Mouse (Mus musculus) liver, embryonic 11.5 days (tissue): ENCODE measurements around the gene Snx13. TPM values are rescaled to one million over a fixed set of nuclear protein-coding genes. Genes with fewer than 3 reads are reported as not detected.

Experiments
- ATAC-seq: fragments of 200-750 bp; cut with Nextera tagmentation; replicated peaks from 2 replicates; pipeline ENCODE4 v1.8.0; 2017; ENCODE audit warnings: moderate number of reproducible peaks, mild to moderate bottlenecking, moderate TSS enrichment, moderate library complexity; ENCODE audit not compliant: low FRiP score
- DNase-seq: peaks from one replicate; pipeline ENCODE4 v3.0.0-alpha.2; 2017; ENCODE audit warnings: low spot score
- H3K27ac ChIP-seq: fragments of 300-500 bp; sonication (generic); 2 replicates; pipeline ENCODE4 v1.5.1; 2014; ENCODE audit warnings: mild to moderate bottlenecking, low read depth, low read length, control low read depth
- H3K27me3 ChIP-seq: fragments of 300-500 bp; sonication (generic); replicated peaks from 2 replicates; pipeline ENCODE4 v1.6.1; 2014; ENCODE audit warnings: low read length, mixed read lengths; ENCODE audit not compliant: control insufficient read depth, insufficient read depth
- H3K36me3 ChIP-seq: fragments of 300-500 bp; sonication (generic); 2 replicates; pipeline ENCODE4 v1.6.1; 2014; ENCODE audit warnings: mild to moderate bottlenecking, low read length, moderate library complexity, mixed read lengths; ENCODE audit not compliant: control insufficient read depth, insufficient read depth
- H3K4me1 ChIP-seq: fragments of 300-500 bp; sonication (generic); replicated peaks from 2 replicates; pipeline ENCODE4 v1.6.1; 2014; ENCODE audit warnings: low read length, mixed read lengths; ENCODE audit not compliant: control insufficient read depth, insufficient read depth
- H3K4me2 ChIP-seq: fragments of 300-500 bp; sonication (generic); 2 replicates; pipeline ENCODE4 v1.6.1; 2014; ENCODE audit warnings: mild to moderate bottlenecking, control low read depth, moderate library complexity
- H3K4me3 ChIP-seq: fragments of 300-500 bp; sonication (generic); 2 replicates; pipeline ENCODE4 v1.5.1; 2014; ENCODE audit warnings: low read depth, low read length, control low read depth
- H3K9ac ChIP-seq: fragments of 300-500 bp; sonication (generic); 2 replicates; pipeline ENCODE4 v1.6.1; 2014; ENCODE audit warnings: low read depth, low read length, control low read depth
- H3K9me3 ChIP-seq: fragments of 300-500 bp; sonication (generic); 2 replicates; pipeline ENCODE4 v1.6.1; 2016; ENCODE audit warnings: low read length, inconsistent platforms, mixed read lengths; ENCODE audit not compliant: control insufficient read depth
- WGBS: fragments of 180-500 bp; shearing (Covaris S2); extraction: QIAGEN DNeasy Blood & Tissue Kit; methylation state at CpG from one replicate; pipeline ENCODE4 v1.1.7; 2014; 5-methylcytosine and 5-hydroxymethylcytosine counted together
- polyA plus RNA-seq: library from polyadenylated mRNA; unstranded; fragments of >200 nt; fragmentation: Nextera tagmentation; extraction: Ambion mirVana; gene quantifications from 2 replicates; pipeline ENCODE4 v1.2.1, GENCODE M21; 2014

Snx13 gene
- polyA plus RNA-seq, 1 experiment from 2014 or later, result 13.9 TPM

DNA sequence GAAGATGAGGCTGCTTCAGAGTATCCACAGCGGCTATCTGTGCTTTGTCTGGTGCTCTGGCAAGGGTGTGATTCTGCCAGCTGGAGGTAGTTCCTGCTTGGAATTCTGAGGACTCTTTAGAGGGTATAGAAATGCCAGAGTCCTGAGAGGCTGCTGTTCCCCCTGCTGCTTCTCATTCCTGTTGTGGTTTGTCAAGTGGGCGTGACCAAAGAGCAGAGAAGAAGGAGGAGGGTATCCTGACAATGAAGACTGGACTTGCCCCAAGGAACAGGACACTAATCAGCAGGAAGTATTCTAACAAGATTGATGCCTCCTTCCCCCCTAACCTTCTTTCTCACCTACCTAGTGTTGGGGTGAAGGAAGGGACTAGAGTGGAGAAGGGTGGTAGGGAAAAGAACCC is 33.0 kb upstream of the Snx13 start:
- DNase-seq (no peak), ATAC-seq (no peak)
- H3K9me3 ChIP-seq, result no peaks in the 10 kb centered on the region
- H3K4me2 ChIP-seq, result no peak overlapping the region
- H3K27ac ChIP-seq, result no peak overlapping the region
- no peak overlapping the region for H3K4me3 ChIP-seq
- WGBS, result 40% methylated on average over 2 of the region's 2 CpGs
- no peaks in the 10 kb centered on the region for H3K4me1 ChIP-seq
- H3K27me3 ChIP-seq, result no peaks in the 10 kb centered on the region
- H3K9ac ChIP-seq, result no peak overlapping the region
- H3K36me3 ChIP-seq, result no peaks in the 10 kb centered on the region

GRCm38 (mm10) chr12:35016056-35016455 is 30.9 kb upstream of the Snx13 start:
- no peaks in the 10 kb centered on the region for H3K27me3 ChIP-seq
- H3K9me3 ChIP-seq, result no peaks in the 10 kb centered on the region
- no peak for DNase-seq
- H3K36me3 ChIP-seq, result no peaks in the 10 kb centered on the region
- H3K4me2 ChIP-seq, result no peak overlapping the region
- no peak overlapping the region for H3K9ac ChIP-seq
- WGBS, result 62% methylated on average over 3 of the region's 3 CpGs
- no peak overlapping the region for H3K4me3 ChIP-seq
- no peak for ATAC-seq
- H3K4me1 ChIP-seq, result no peaks in the 10 kb centered on the region
- no peak overlapping the region for H3K27ac ChIP-seq

- no peaks in the 10 kb centered on the region for H3K9me3 ChIP-seq
- H3K4me3 ChIP-seq, result no peak overlapping the region
- 82% methylated on average over 9 of the region's 9 CpGs for WGBS
- no peak for DNase-seq
- no peaks in the 10 kb centered on the region for H3K27me3 ChIP-seq
- no peak overlapping the region for H3K27ac ChIP-seq
- H3K9ac ChIP-seq, result no peak overlapping the region
- no peak for ATAC-seq
- no peaks in the 10 kb centered on the region for H3K4me1 ChIP-seq
- no peak overlapping the region for H3K4me2 ChIP-seq
- no peaks in the 10 kb centered on the region for H3K36me3 ChIP-seq
These were observed 30.3 kb upstream of the Snx13 start for GRCm38 (mm10) chr12:35016481-35017250.

GRCm38 (mm10) chr12:35018679-35019237 is 28.2 kb upstream of the Snx13 start:
- 64% methylated on average over 8 of the region's 9 CpGs for WGBS
- DNase-seq (no peak), ATAC-seq (no peak)
- no peak overlapping the region for H3K4me2 ChIP-seq
- no peaks in the 10 kb centered on the region for H3K27me3 ChIP-seq
- H3K9me3 ChIP-seq, result no peaks in the 10 kb centered on the region
- H3K27ac ChIP-seq, result no peak overlapping the region
- no peak overlapping the region for H3K9ac ChIP-seq
- H3K4me1 ChIP-seq, result no peaks in the 10 kb centered on the region
- no peaks in the 10 kb centered on the region for H3K36me3 ChIP-seq
- H3K4me3 ChIP-seq, result no peak overlapping the region

- H3K27ac ChIP-seq, result no peak overlapping the region
- DNase-seq, result no peak
- no peaks in the 10 kb centered on the region for H3K9me3 ChIP-seq
- no peak overlapping the region for H3K4me3 ChIP-seq
- H3K27me3 ChIP-seq, result no peaks in the 10 kb centered on the region
- no peak overlapping the region for H3K4me2 ChIP-seq
- 70% methylated on average over 9 of the region's 9 CpGs for WGBS
- no peak for ATAC-seq
- no peaks in the 10 kb centered on the region for H3K36me3 ChIP-seq
- H3K4me1 ChIP-seq, result no peaks in the 10 kb centered on the region
- no peak overlapping the region for H3K9ac ChIP-seq
These were observed 25.7 kb upstream of the Snx13 start for GRCm38 (mm10) chr12:35021285-35021684.

DNA sequence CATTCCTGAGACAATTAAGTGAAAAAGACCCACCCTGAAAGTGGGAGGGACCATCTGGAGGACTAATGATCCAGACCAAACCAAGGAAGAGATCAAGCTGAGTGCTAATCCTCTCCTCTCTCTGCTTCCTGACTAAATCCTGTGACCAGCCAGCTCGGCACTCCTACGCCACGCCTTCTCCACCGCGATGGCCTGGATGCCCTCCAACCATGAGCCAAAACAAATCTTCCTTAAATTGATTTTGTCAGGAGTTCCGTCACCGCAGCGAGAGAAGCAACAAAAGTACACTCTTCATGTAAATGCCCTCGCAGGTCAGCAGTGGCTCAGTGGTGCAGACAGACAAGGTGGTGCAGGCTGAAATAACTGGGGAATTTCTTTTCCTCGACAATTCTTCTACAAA is 24.9 kb upstream of the Snx13 start:
- no peak overlapping the region for H3K4me3 ChIP-seq
- no peaks in the 10 kb centered on the region for H3K36me3 ChIP-seq
- no peaks in the 10 kb centered on the region for H3K4me1 ChIP-seq
- no peak overlapping the region for H3K4me2 ChIP-seq
- H3K9me3 ChIP-seq, result no peaks in the 10 kb centered on the region
- no peak overlapping the region for H3K9ac ChIP-seq
- ATAC-seq (no peak), DNase-seq (no peak)
- no peaks in the 10 kb centered on the region for H3K27me3 ChIP-seq
- WGBS, result 59% methylated on average over 10 of the region's 10 CpGs
- no peak overlapping the region for H3K27ac ChIP-seq

GRCm38 (mm10) chr12:35025916-35026432 is 21.0 kb upstream of the Snx13 start:
- no peaks in the 10 kb centered on the region for H3K4me1 ChIP-seq
- H3K27ac ChIP-seq, result no peak overlapping the region
- no peak for DNase-seq
- H3K27me3 ChIP-seq, result no peaks in the 10 kb centered on the region
- no peak overlapping the region for H3K4me2 ChIP-seq
- no peak overlapping the region for H3K4me3 ChIP-seq
- WGBS, result 54% methylated on average over 4 of the region's 4 CpGs
- H3K9ac ChIP-seq, result no peak overlapping the region
- no peak for ATAC-seq
- no peaks in the 10 kb centered on the region for H3K9me3 ChIP-seq
- H3K36me3 ChIP-seq, result no peaks in the 10 kb centered on the region

- Histone ChIP-seq H3K4me1 (no peaks in the 10 kb centered on the region), H3K36me3 (no peaks in the 10 kb centered on the region), H3K27ac (no peak overlapping the region), H3K27me3 (no peaks in the 10 kb centered on the region), H3K9ac (no peak overlapping the region), H3K4me3 (no peak overlapping the region), H3K9me3 (no peaks in the 10 kb centered on the region), H3K4me2 (no peak overlapping the region)
- DNase-seq (no peak), ATAC-seq (no peak)
- 53% methylated on average over 1 of the region's 1 CpGs for WGBS
These were observed 19.5 kb upstream of the Snx13 start for GRCm38 (mm10) chr12:35027533-35027932.
